Mouse (Mus musculus) thymus, adult 2 months (tissue): Measurements from ENCODE around the gene Chst1. TPM values are rescaled to one million over a fixed set of nuclear protein-coding genes. Genes with fewer than 3 reads are reported as not detected.

Experiments used
- DNase-seq: peaks from one replicate; pipeline ENCODE4 v3.0.0; 2021
- H3K27ac ChIP-seq: fragments of 200-500 bp; 2 replicates; pipeline ENCODE4 v1.5.1; 2012; ENCODE audit warnings: low read length, control low read depth; ENCODE audit not compliant: control insufficient read depth, insufficient read depth
- H3K27me3 ChIP-seq: fragments of 200-500 bp; 2 replicates; pipeline ENCODE4 v1.6.1; 2012; ENCODE audit warnings: mild to moderate bottlenecking, low read length, moderate library complexity, mixed read lengths; ENCODE audit not compliant: control insufficient read depth, insufficient read depth
- H3K36me3 ChIP-seq: fragments of 200-500 bp; 2 replicates; pipeline ENCODE4 v1.6.1; 2012; ENCODE audit warnings: mild to moderate bottlenecking, low read length, moderate library complexity; ENCODE audit not compliant: control insufficient read depth, insufficient read depth
- H3K4me1 ChIP-seq: fragments of 200-500 bp; replicated peaks from 2 replicates; pipeline ENCODE4 v1.6.1; 2012; ENCODE audit warnings: low read length; ENCODE audit not compliant: control insufficient read depth, insufficient read depth
- H3K4me3 ChIP-seq: fragments of 200-500 bp; 2 replicates; pipeline ENCODE4 v1.5.1; 2012; ENCODE audit warnings: mild to moderate bottlenecking, low read length, control low read depth, moderate library complexity; ENCODE audit not compliant: control insufficient read depth, insufficient read depth
- CTCF ChIP-seq: fragments of 200-500 bp; IDR thresholded peaks from 2 replicates; pipeline ENCODE4 v1.5.1; 2012; ENCODE audit warnings: mild to moderate bottlenecking, control low read depth, low read length, moderate library complexity, borderline replicate concordance; ENCODE audit not compliant: control insufficient read depth, poor library complexity, insufficient read depth; ENCODE audit errors: extremely low read depth
- POLR2A ChIP-seq: fragments of 200-500 bp; IDR thresholded peaks from 2 replicates; pipeline ENCODE4 v1.6.1; 2012; ENCODE audit warnings: mild to moderate bottlenecking, low read length, control low read depth, moderate library complexity; ENCODE audit not compliant: control insufficient read depth, poor library complexity, insufficient read depth; ENCODE audit errors: extremely low read depth
- WGBS: fragments of 180-500 bp; shearing (Covaris S2); methylation state at CpG from one replicate; pipeline ENCODE4 v1.1.7; 2018; 5-methylcytosine and 5-hydroxymethylcytosine counted together
- polyA plus RNA-seq: library from polyadenylated mRNA; depleted of rRNA; stranded (reverse); fragments of >200 nt; gene quantifications from 2 replicates; pipeline ENCODE4 v1.2.3, GENCODE M21; 2012

Chst1 gene
- polyA plus RNA-seq, 1 experiment, result 8.1 TPM

GRCm38 (mm10) chr2:92608013-92608619, 8.6 kb downstream of the Chst1 start:
- no peak for TF ChIP-seq CTCF
- no peak for TF ChIP-seq POLR2A
- no peak overlapping the region for H3K27ac ChIP-seq
- no peaks in the 10 kb centered on the region for H3K27me3 ChIP-seq
- no peak overlapping the region for H3K4me3 ChIP-seq
- peaks cover 11% of the 10 kb centered on the region for H3K4me1 ChIP-seq
- 12% methylated on average over 12 of the region's 12 CpGs for WGBS
- H3K36me3 ChIP-seq, result no peaks in the 10 kb centered on the region
- DNase-seq, result no peak

- H3K4me3 ChIP-seq, result no peak overlapping the region
- DNase-seq, result peak; percentile 49
- no peaks in the 10 kb centered on the region for H3K27me3 ChIP-seq
- TF ChIP-seq POLR2A (no peak), CTCF (peak; percentile 41; the same call in 1 of the 2 replicates)
- H3K4me1 ChIP-seq, result peaks cover 11% of the 10 kb centered on the region
- H3K36me3 ChIP-seq, result no peaks in the 10 kb centered on the region
- 46% methylated on average over 4 of the region's 4 CpGs for WGBS
- H3K27ac ChIP-seq, result no peak overlapping the region
Measured at GRCm38 (mm10) chr2:92608810-92609581, 9.5 kb downstream of the Chst1 start.

- DNase-seq, result no peak
- H3K27ac ChIP-seq, result no peak overlapping the region
- 90% methylated on average over 3 of the region's 3 CpGs for WGBS
- TF ChIP-seq CTCF (no peak), POLR2A (no peak)
- peaks cover 11% of the 10 kb centered on the region for H3K4me1 ChIP-seq
- H3K4me3 ChIP-seq, result no peak overlapping the region
- no peaks in the 10 kb centered on the region for H3K36me3 ChIP-seq
- no peaks in the 10 kb centered on the region for H3K27me3 ChIP-seq
Measured at GRCm38 (mm10) chr2:92609704-92610379, 10.3 kb downstream of the Chst1 start.

GRCm38 (mm10) chr2:92613645-92614044, 14.1 kb downstream of the Chst1 start:
- no peaks in the 10 kb centered on the region for H3K36me3 ChIP-seq
- 97% methylated on average over 15 of the region's 15 CpGs for WGBS
- H3K27ac ChIP-seq, result no peak overlapping the region
- no peak for DNase-seq
- H3K4me1 ChIP-seq, result no peaks in the 10 kb centered on the region
- TF ChIP-seq CTCF, result no peak
- no peak overlapping the region for H3K4me3 ChIP-seq
- H3K27me3 ChIP-seq, result no peaks in the 10 kb centered on the region

GRCm38 (mm10) chr2:92614106-92614505, 14.6 kb downstream of the Chst1 start:
- 87% methylated on average over 14 of the region's 14 CpGs for WGBS
- Histone ChIP-seq H3K36me3 (no peaks in the 10 kb centered on the region), H3K27me3 (no peaks in the 10 kb centered on the region)

GRCm38 (mm10) chr2:92617077-92617756, 17.7 kb downstream of the Chst1 start:
- H3K27ac ChIP-seq, result no peak overlapping the region

More at GRCm38 (mm10) chr2:92614106-92614505, 14.6 kb downstream of the Chst1 start:
- Histone ChIP-seq H3K4me3 (no peak overlapping the region), H3K27ac (no peak overlapping the region), H3K4me1 (no peaks in the 10 kb centered on the region)
- TF ChIP-seq POLR2A (no peak), CTCF (no peak)
- DNase-seq, result no peak

More at GRCm38 (mm10) chr2:92617077-92617756, 17.7 kb downstream of the Chst1 start:
- DNase-seq, result no peak
- 62% methylated on average over 16 of the region's 16 CpGs for WGBS
- TF ChIP-seq CTCF (no peak), POLR2A (no peak)
- Histone ChIP-seq H3K4me3 (no peak overlapping the region), H3K27me3 (no peaks in the 10 kb centered on the region), H3K36me3 (no peaks in the 10 kb centered on the region), H3K4me1 (no peaks in the 10 kb centered on the region)
